9 mouse cellular contexts compared by ENCODE assay signal in the genomic region with DNA sequence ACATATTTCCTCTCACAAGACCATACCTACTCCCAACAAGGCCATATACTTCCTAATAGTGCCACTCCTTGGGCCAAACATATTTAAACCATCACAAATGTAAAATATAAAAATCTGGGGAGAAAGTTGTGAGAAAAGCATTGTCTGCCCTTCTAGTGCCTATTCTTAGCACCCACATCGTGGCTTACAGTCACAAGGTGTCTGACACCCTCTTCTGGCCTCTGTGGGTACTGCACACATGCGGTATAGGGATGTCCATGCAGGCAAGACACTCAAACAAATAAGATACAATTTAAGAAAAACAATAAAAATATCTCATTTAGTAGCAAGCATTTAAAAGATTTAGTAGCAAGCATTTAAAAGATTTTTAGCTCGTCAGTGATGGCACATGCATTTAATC. TPM values are rescaled to one million over a fixed set of nuclear protein-coding genes. Genes with fewer than 3 reads are reported as not detected.
DNase-seq lines count a peak whose midpoint lies in the region; ATAC-seq and TF ChIP-seq lines count a peak whose summit lies in the region.
"Had no signal": no experiment of that assay in that cellular context is flagged by ENCODE, and none has a peak within 500 bp of the region (broad histone marks: within the 10 kb centered on the region; RNA-seq: fewer than 3 reads in every experiment).

No protein-coding gene starts in this region.

- ATAC-seq in activated CD4-positive, CD25-positive, alpha-beta regulatory T cell, adult 4 months, result peak; percentile 86
- peak; percentile 64; the same call in 1 of the 2 replicates for ATAC-seq in liver, postnatal 0 days

- in situ Hi-C loops in CH12.LX (cut with MboI; ENCODE audit: low pct_ligation_motif_present, low pct_unique_long_range_greater_than_20kb, low sequenced_read_pairs), result no loop called here

- intact Hi-C loops in gastrocnemius, postnatal 14 days (cut with DNase I; ENCODE audit: low total_unique reads), result loop anchor here (10.0 kb wide), 1 partner anchor 54 kb away; no protein-coding TSS in a partner anchor

- no peak overlapping the region for H3K27ac ChIP-seq in CH12.LX (ENCODE audit: insufficient read depth, low read depth)
- no peak overlapping the region for H3K27ac ChIP-seq in liver, postnatal 0 days (ENCODE audit: low read depth)
- H3K27ac ChIP-seq: limb, embryonic 12.5 days had no signal

- no peaks in the 10 kb centered on the region; the same call in 1 of the 2 replicates for H3K79me2 ChIP-seq in CH12.LX (replicated peaks; ENCODE audit: control insufficient read depth, extremely low read depth, insufficient read depth, poor library complexity, severe bottlenecking)

- TF ChIP-seq EP300 in CH12.LX (IDR thresholded peaks at IDR 0.05; ENCODE audit: low read length), result no peak
- TF ChIP-seq EP300 in liver, postnatal 0 days (IDR thresholded peaks at IDR 0.05; ENCODE audit: low read depth), result no peak

- WGBS in liver, postnatal 0 days (ENCODE audit: insufficient replicate concordance), result 49% methylated on average over 3 of the region's 3 CpGs

- TF ChIP-seq CTCF in CH12.LX (conservative IDR thresholded peaks at IDR 0.05 in 1 of 2, IDR thresholded peaks at IDR 0.05 in 1 of 2; ENCODE audit: low read depth in 2 of 2, low read length in 2 of 2), result peak; percentile 81 to 91
- peak; percentile 94 for TF ChIP-seq CTCF in liver, postnatal 0 days (IDR thresholded peaks at IDR 0.05; ENCODE audit: low read depth)

- peak; percentile 91 for TF ChIP-seq RAD21 in CH12.LX (IDR thresholded peaks at IDR 0.05; ENCODE audit: low read depth, low read length)

- no peak overlapping the region for H3K9ac ChIP-seq in CH12.LX (ENCODE audit: insufficient read depth, low read depth)
- no peak overlapping the region for H3K9ac ChIP-seq in liver, postnatal 0 days (replicated peaks)
- H3K9ac ChIP-seq: limb, embryonic 12.5 days had no signal

- peaks cover 21 to 82% of the 10 kb centered on the region in 2 experiments for H3K36me3 ChIP-seq in CH12.LX (replicated peaks in 1 of 2; ENCODE audit: control insufficient read depth in 1 of 2, insufficient read depth in 1 of 2, low read length in 1 of 2)
- peaks cover 56% of the 10 kb centered on the region for H3K36me3 ChIP-seq in liver, postnatal 0 days (replicated peaks; ENCODE audit: insufficient read depth, low read length)

- H3K9me3 ChIP-seq in CH12.LX (replicated peaks; ENCODE audit: low read length), result no peaks in the 10 kb centered on the region
- H3K9me3 ChIP-seq in liver, postnatal 0 days (ENCODE audit: low read length), result no peaks in the 10 kb centered on the region
- H3K9me3 ChIP-seq: limb, embryonic 12.5 days had no signal

- dilution Hi-C loops in CH12.LX (cut with MboI; ENCODE audit: extremely low pct_ligation_motif_present, extremely low pct_unique_long_range_greater_than_20kb, low sequenced_read_pairs), result no loop called here

- peaks cover 0 to 12% of the 10 kb centered on the region in 2 experiments; a peak in 2 of 4 replicates for H3K4me1 ChIP-seq in CH12.LX (ENCODE audit: control insufficient read depth in 1 of 2, insufficient read depth in 2 of 2)
- H3K4me1 ChIP-seq in liver, postnatal 0 days (ENCODE audit: insufficient read depth), result no peaks in the 10 kb centered on the region
- H3K4me1 ChIP-seq: limb, embryonic 12.5 days had no signal

- H3K4me3 ChIP-seq in CH12.LX (replicated peaks in 1 of 3; ENCODE audit: low read depth in 2 of 3, low read length in 2 of 3, poor library complexity in 1 of 3), result no peak overlapping the region
- no peak overlapping the region for H3K4me3 ChIP-seq in liver, postnatal 0 days (ENCODE audit: low read depth, low read length)
- H3K4me3 ChIP-seq: limb, embryonic 12.5 days had no signal

- no peak for TF ChIP-seq POLR2A in CH12.LX (IDR thresholded peaks at IDR 0.05; ENCODE audit: low read depth, low read length)

- DNase-seq in CH12.LX (ENCODE audit: extremely low read depth), result peak; percentile 83
- DNase-seq in cerebellum, postnatal 36 days, result peak; percentile 71 to 75
- peak; percentile 79 for DNase-seq in gastrocnemius, postnatal 14 days
- DNase-seq in kidney, postnatal 25 days, result peak; percentile 81 to 93
- peak; percentile 86 for DNase-seq in liver, postnatal 0 days
- peak; percentile 65 to 69 for DNase-seq in right cerebral cortex, adult 2 months (ENCODE audit: low spot score in 2 of 2)
- DNase-seq in urinary bladder, postnatal 10 days (ENCODE audit: low spot score), result peak; percentile 44

- H3K27me3 ChIP-seq in CH12.LX (replicated peaks), result no peaks in the 10 kb centered on the region
- no peaks in the 10 kb centered on the region for H3K27me3 ChIP-seq in liver, postnatal 0 days (ENCODE audit: insufficient read depth, low read length)
- H3K27me3 ChIP-seq: limb, embryonic 12.5 days had no signal

- no peak overlapping the region for H3K4me2 ChIP-seq in CH12.LX (ENCODE audit: insufficient read depth, low read depth, poor library complexity, severe bottlenecking)
- no peak overlapping the region for H3K4me2 ChIP-seq in liver, postnatal 0 days (ENCODE audit: low read depth, low read length)
- H3K4me2 ChIP-seq: limb, embryonic 12.5 days had no signal

TF ChIP-seq in CH12.LX, 34 proteins besides CTCF, POLR2A, EP300 and RAD21:
- TF ChIP-seq MEF2A (IDR thresholded peaks at IDR 0.05; ENCODE audit: borderline replicate concordance, low read depth, low read length), result peak; percentile 90
- TF ChIP-seq JUN (IDR thresholded peaks at IDR 0.05; ENCODE audit: insufficient read depth, low read depth, low read length), result no peak
- TF ChIP-seq IRF4 (IDR thresholded peaks at IDR 0.05; ENCODE audit: low read depth, low read length), result no peak
- no peak for TF ChIP-seq ZNF384 (IDR thresholded peaks at IDR 0.05; ENCODE audit: low read depth, low read length)
- TF ChIP-seq CHD2 (IDR thresholded peaks at IDR 0.05; ENCODE audit: low read length), result no peak
- peak; percentile 81; the same call in 1 of the 2 replicates for TF ChIP-seq MYC (IDR thresholded peaks at IDR 0.05; ENCODE audit: low read depth, low read length)
- TF ChIP-seq ZC3H11A (IDR thresholded peaks at IDR 0.05; ENCODE audit: low read depth, low read length), result peak; percentile 40
- no peak for TF ChIP-seq CHD1 (IDR thresholded peaks at IDR 0.05; ENCODE audit: low read depth, low read length)
- no peak for TF ChIP-seq BHLHE40 (IDR thresholded peaks at IDR 0.05; ENCODE audit: low read depth, low read length)
- TF ChIP-seq PAX5 (IDR thresholded peaks at IDR 0.05; ENCODE audit: low read length), result no peak
- no peak for TF ChIP-seq MAFK (IDR thresholded peaks at IDR 0.05; ENCODE audit: insufficient replicate concordance, low read length)
- peak; percentile 93 for TF ChIP-seq SMC3 (IDR thresholded peaks at IDR 0.05; ENCODE audit: low read depth, low read length)
- TF ChIP-seq MXI1 (IDR thresholded peaks at IDR 0.05; ENCODE audit: low read depth, low read length), result no peak
- TF ChIP-seq MAX (IDR thresholded peaks at IDR 0.05; ENCODE audit: low read length), result no peak
- TF ChIP-seq MAZ (IDR thresholded peaks at IDR 0.05; ENCODE audit: low read depth, low read length), result no peak
- no peak for TF ChIP-seq POLR2AphosphoS2 (IDR thresholded peaks at IDR 0.05; ENCODE audit: low read depth, low read length)
- TF ChIP-seq GABPA (IDR thresholded peaks at IDR 0.05; ENCODE audit: insufficient replicate concordance, low read depth, low read length), result no peak

RNA-seq across cellular contexts. Expression of gene Itgb1, which starts 23.8 kb away (rescaled TPM):
- total RNA-seq in CH12.LX (2012; rRNA removed), result 62.4 and 68.9 TPM in 2 replicates
- 127 and 135 TPM in 2 replicates for total RNA-seq in CH12.LX (2014; rRNA removed)
- polyA plus RNA-seq in CH12.LX (2012; ENCODE audit: insufficient read length, low read depth), result 160 and 172 TPM in 2 replicates
- 100 to 1,000 TPM; 250 to 278 TPM for polyA plus RNA-seq in activated CD4-positive, CD25-positive, alpha-beta regulatory T cell, adult 4 months (2017; shearing (Covaris generic))
- 100 to 1,000 TPM; 251 to 274 TPM for total RNA-seq in gastrocnemius, postnatal 14 days (2021)
- 60.8 and 64.8 TPM in 2 replicates for polyA plus RNA-seq in liver, postnatal 0 days (2015; fragmentation: Nextera tagmentation; extraction: Ambion mirVana)
